Mouse (Mus musculus) small intestine, adult 2 months (tissue): ENCODE data around the gene Mrps11. TPM values are rescaled to one million over a fixed set of nuclear protein-coding genes. Genes with fewer than 3 reads are reported as not detected.

Experiments
- H3K27ac ChIP-seq: fragments of 200-500 bp; 2 replicates; pipeline ENCODE4 v1.5.1; 2012; ENCODE audit warnings: low read depth, low read length, control low read depth, inconsistent platforms; ENCODE audit not compliant: insufficient read depth
- H3K27me3 ChIP-seq: fragments of 200-500 bp; 2 replicates; pipeline ENCODE4 v1.6.1; 2012; ENCODE audit warnings: mild to moderate bottlenecking, moderate library complexity, low read length, inconsistent platforms; ENCODE audit not compliant: control insufficient read depth, insufficient read depth
- H3K36me3 ChIP-seq: fragments of 200-500 bp; 2 replicates; pipeline ENCODE4 v1.6.1; 2012; ENCODE audit warnings: mild to moderate bottlenecking, low read length, control low read depth, inconsistent platforms; ENCODE audit not compliant: control insufficient read depth, insufficient read depth
- H3K4me1 ChIP-seq: fragments of 200-500 bp; 2 replicates; pipeline ENCODE4 v1.6.1; 2012; ENCODE audit warnings: low read length, inconsistent platforms, mixed read lengths; ENCODE audit not compliant: control insufficient read depth, insufficient read depth, insufficient read length
- H3K4me3 ChIP-seq: fragments of 200-500 bp; 2 replicates; pipeline ENCODE4 v1.5.1; 2012; ENCODE audit warnings: low read depth, mild to moderate bottlenecking, control low read depth, inconsistent platforms, low read length, moderate library complexity
- CTCF ChIP-seq: fragments of 200-500 bp; IDR thresholded peaks from 2 replicates; pipeline ENCODE4 v1.5.1; 2012; ENCODE audit warnings: low read depth, mild to moderate bottlenecking, control low read depth, inconsistent platforms, low read length, moderate library complexity, mixed read lengths; ENCODE audit not compliant: insufficient replicate concordance, insufficient read length; ENCODE audit errors: extremely low read depth
- POLR2A ChIP-seq: fragments of 200-500 bp; IDR thresholded peaks from 2 replicates; pipeline ENCODE4 v1.6.1; 2012; ENCODE audit warnings: low read depth, mild to moderate bottlenecking, control low read depth, inconsistent platforms, low read length, moderate library complexity
- WGBS: fragments of 180-500 bp; shearing (Covaris S2); methylation state at CpG from one replicate; pipeline ENCODE4 v1.1.7; 2018; 5-methylcytosine and 5-hydroxymethylcytosine counted together
- polyA plus RNA-seq: library from polyadenylated mRNA; depleted of rRNA; stranded (reverse); fragments of >200 nt; gene quantifications from 2 replicates; pipeline ENCODE4 v1.2.3, GENCODE M21; 2012

The Mrps11 gene
- polyA plus RNA-seq, 1 experiment: 32.8 TPM

- 57% methylated on average over 6 of the region's 6 CpGs for WGBS
- H3K4me1 ChIP-seq: no peaks in the 10 kb centered on the region
- no peak for TF ChIP-seq POLR2A
- no peak for TF ChIP-seq CTCF
- H3K4me3 ChIP-seq: no peak overlapping the region
- H3K27me3 ChIP-seq: no peaks in the 10 kb centered on the region
- H3K36me3 ChIP-seq: peaks cover 3% of the 10 kb centered on the region; the same call in 1 of the 2 replicates
- no peak overlapping the region for H3K27ac ChIP-seq
These were observed 11.7 kb downstream of the Mrps11 start for GRCm38 (mm10) chr7:78794571-78795092.

DNA sequence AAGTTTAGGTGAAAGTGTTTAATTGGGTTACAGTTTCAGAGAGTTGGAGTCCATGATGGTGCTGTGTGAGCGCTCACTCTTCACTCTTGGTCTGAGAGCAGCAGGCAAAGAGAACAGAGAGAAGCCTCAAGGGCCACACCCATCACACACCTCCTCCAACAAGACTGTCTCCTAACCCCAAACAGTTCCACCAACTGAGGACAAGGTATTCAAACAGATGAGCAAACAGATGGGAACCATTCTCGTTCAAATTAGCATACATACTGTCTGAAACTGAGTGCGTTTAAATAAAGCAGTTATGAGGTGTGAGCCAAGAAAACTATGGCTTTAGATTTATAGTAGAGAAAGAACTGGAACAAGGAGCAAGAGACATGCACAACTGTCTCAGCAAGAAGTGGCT, 13.7 kb downstream of the Mrps11 start:
- Histone ChIP-seq H3K27me3 (no peaks in the 10 kb centered on the region), H3K4me1 (no peaks in the 10 kb centered on the region), H3K27ac (no peak overlapping the region), H3K4me3 (no peak overlapping the region), H3K36me3 (no peaks in the 10 kb centered on the region; the same call in 1 of the 2 replicates)
- TF ChIP-seq CTCF (no peak), POLR2A (no peak)
- 82% methylated on average over 3 of the region's 3 CpGs for WGBS

DNA sequence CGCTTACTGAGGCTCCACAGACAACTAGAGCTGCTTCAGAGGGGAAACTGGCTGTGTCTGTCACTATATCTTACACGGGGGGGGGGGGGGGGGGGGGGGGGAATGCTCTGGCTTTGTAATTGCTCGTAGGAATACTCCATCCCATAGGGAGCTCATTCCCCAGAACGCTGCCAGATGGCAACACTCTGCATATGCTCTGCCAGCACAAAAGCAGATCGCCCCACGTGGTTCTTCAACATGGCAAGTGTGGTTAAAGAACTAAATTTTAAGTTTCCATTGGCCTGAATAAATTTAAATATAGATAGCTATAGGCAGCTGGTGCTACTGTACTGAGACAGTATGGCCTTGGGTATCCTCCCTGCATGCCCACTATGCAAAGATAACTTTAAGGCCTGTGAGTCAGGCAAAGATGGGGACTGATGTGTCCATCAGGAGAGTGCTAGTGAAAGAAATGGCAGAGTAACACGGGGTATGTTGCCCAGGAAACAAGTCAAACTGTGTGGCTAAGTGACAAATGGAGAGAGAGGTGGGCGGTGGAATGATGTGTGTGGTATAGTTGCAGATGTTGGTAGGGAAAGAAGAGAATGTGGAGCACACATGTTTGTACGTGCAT, 15.0 kb downstream of the Mrps11 start:
- H3K27me3 ChIP-seq: no peaks in the 10 kb centered on the region
- TF ChIP-seq POLR2A (no peak), CTCF (no peak)
- H3K36me3 ChIP-seq: no peaks in the 10 kb centered on the region
- no peaks in the 10 kb centered on the region for H3K4me1 ChIP-seq
- H3K27ac ChIP-seq: no peak overlapping the region
- WGBS: 57% methylated on average over 9 of the region's 9 CpGs
- H3K4me3 ChIP-seq: no peak overlapping the region

DNA sequence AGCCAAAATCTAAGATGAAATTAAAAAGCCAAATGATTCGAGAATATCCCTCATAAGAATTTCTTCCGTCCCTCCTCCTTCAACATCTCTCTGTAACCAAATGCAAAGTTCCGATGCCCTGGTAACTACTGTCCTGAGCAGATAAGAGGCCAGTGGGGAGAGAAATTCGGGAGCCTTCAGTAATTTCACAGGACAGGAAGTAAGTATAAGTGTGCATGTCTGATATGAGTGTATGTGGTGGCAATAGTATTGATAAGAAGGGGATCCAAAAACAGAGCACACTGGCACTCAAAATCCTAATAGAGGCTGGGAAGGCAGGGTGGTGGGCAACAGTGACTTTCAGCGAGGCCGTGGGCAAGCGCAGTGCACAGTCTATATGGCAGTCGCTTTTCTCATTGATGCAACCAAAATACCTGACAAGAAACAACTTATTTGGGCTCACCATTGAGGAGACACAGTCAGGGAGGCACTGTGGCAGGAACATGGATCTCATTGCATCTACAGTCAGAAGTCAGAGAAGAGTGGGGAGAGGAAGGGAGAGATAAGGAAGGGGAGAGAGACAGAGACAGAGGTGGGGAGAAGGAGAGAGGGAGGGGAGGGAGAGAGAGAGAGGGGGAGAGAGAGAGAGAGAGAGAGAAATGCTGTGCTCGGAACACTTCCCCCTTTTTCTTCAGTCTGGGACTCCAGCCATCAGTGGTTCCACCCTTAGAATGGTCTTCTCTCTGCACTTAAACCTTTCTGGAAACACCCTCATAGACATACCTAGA, 17.0 kb downstream of the Mrps11 start:
- no peaks in the 10 kb centered on the region for H3K27me3 ChIP-seq
- H3K36me3 ChIP-seq: no peaks in the 10 kb centered on the region
- no peak overlapping the region for H3K27ac ChIP-seq
- no peak overlapping the region for H3K4me3 ChIP-seq
- peaks cover 7% of the 10 kb centered on the region; the same call in 1 of the 2 replicates for H3K4me1 ChIP-seq
- WGBS: 68% methylated on average over 9 of the region's 9 CpGs
- TF ChIP-seq POLR2A (no peak), CTCF (no peak)

- no peaks in the 10 kb centered on the region for H3K27me3 ChIP-seq
These were observed 20.9 kb downstream of the Mrps11 start for GRCm38 (mm10) chr7:78803841-78804240.

GRCm38 (mm10) chr7:78807192-78807591, 24.3 kb downstream of the Mrps11 start:
- 70% methylated on average over 4 of the region's 4 CpGs for WGBS
- no peaks in the 10 kb centered on the region for H3K27me3 ChIP-seq
- H3K4me3 ChIP-seq: no peak overlapping the region
- TF ChIP-seq CTCF: no peak
- TF ChIP-seq POLR2A: no peak
- H3K27ac ChIP-seq: no peak overlapping the region
- peaks cover 7% of the 10 kb centered on the region; the same call in 1 of the 2 replicates for H3K4me1 ChIP-seq
- H3K36me3 ChIP-seq: no peaks in the 10 kb centered on the region

More at GRCm38 (mm10) chr7:78803841-78804240, 20.9 kb downstream of the Mrps11 start:
- TF ChIP-seq POLR2A (no peak), CTCF (peak; percentile 25; the same call in 1 of the 2 replicates)
- Histone ChIP-seq H3K36me3 (no peaks in the 10 kb centered on the region), H3K27ac (no peak overlapping the region), H3K4me3 (no peak overlapping the region), H3K4me1 (peaks cover 7% of the 10 kb centered on the region; the same call in 1 of the 2 replicates)
- 31% methylated on average over 3 of the region's 3 CpGs for WGBS

DNA sequence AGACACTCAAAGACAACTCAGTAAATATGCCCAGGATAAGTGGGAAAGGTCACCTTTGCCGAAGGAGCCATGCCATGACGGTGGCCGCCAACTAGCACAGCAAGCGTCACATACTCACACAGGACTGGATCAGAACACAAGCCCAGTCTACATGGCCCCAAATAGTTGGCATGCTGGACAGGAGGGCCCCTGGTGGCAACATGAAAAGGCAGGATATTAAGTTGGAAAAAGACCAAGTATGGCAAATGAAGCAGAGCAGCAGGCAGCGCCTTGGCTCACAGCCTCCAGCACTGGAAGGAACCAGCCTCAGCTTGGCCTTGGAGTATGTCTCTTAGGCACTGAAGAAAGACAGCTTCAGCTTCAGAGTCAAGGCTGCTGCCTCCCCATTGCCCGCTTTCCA, 30.9 kb downstream of the Mrps11 start:
- TF ChIP-seq POLR2A (no peak), CTCF (no peak)
- 89% methylated on average over 6 of the region's 6 CpGs for WGBS
- H3K4me1 ChIP-seq: no peaks in the 10 kb centered on the region
- no peak overlapping the region for H3K4me3 ChIP-seq
- no peaks in the 10 kb centered on the region for H3K27me3 ChIP-seq
- H3K27ac ChIP-seq: no peak overlapping the region
- H3K36me3 ChIP-seq: no peaks in the 10 kb centered on the region
